Mouse (Mus musculus) urinary bladder, postnatal 14 days (tissue): ENCODE measurements around the gene Vmn1r26.
"Not testable (repeated sequence)": the region's sequence is repeated elsewhere in the genome, so short reads cannot be mapped to it uniquely, and the experiment has no call there.

Experiments used
- DNase-seq: peaks from one replicate; pipeline ENCODE4 v3.0.0; 2021; ENCODE audit warnings: low spot score

Gene Vmn1r26

GRCm38 (mm10) chr6:58015059-58015458 is at the start of gene Vmn1r26:
Vmn1r26 (minus strand) TSS chr6:58015159.
- no peak for DNase-seq

GRCm38 (mm10) chr6:58044025-58044424 is 29.1 kb upstream of the Vmn1r26 start:
- no peak for DNase-seq

GRCm38 (mm10) chr6:58017478-58017877 is 2.5 kb upstream of the Vmn1r26 start:
- DNase-seq = not testable (repeated sequence)

- no peak for DNase-seq
These were observed 34.2 kb downstream of the Vmn1r26 start, which contains the start of gene Vmn1r25 for GRCm38 (mm10) chr6:57980710-57981109. Vmn1r25 (minus strand) TSS chr6:57980810.

- DNase-seq = not testable (repeated sequence)
These were observed 53.6 kb downstream of the Vmn1r26 start, which contains the start of gene Vmn1r24 for GRCm38 (mm10) chr6:57961403-57961802. Vmn1r24 (minus strand) TSS chr6:57961503.
